Mouse (Mus musculus): ENCODE measurements around the gene Tgfb3. TPM values are rescaled to one million over a fixed set of nuclear protein-coding genes. Genes with fewer than 3 reads are reported as not detected.

The Tgfb3 gene
- total and polyA plus RNA-seq, 3 experiments, result 0.15 to 0.75 (median 0.44) TPM

GRCm38 (mm10) chr12:86077736-86078135 lies 1.1 kb downstream of the Tgfb3 start:
- H3K27me3 ChIP-seq (ENCODE audit: insufficient read depth, low read length), result peaks cover 58% of the 10 kb centered on the region
- DNase-seq (ENCODE audit: low spot score), result no peak
- H3K4me1 ChIP-seq (ENCODE audit: insufficient read depth, low read depth, low read length), result peaks cover 28% of the 10 kb centered on the region
- H3K36me3 ChIP-seq (replicated peaks), result no peaks in the 10 kb centered on the region
- H3K9me3 ChIP-seq (replicated peaks), result no peaks in the 10 kb centered on the region
- TF ChIP-seq CTCF (IDR thresholded peaks at IDR 0.05; ENCODE audit: low read depth, low read length), result no peak
- no peak for TF ChIP-seq GATA2 (IDR thresholded peaks at IDR 0.05; ENCODE audit: borderline replicate concordance, low read depth, low read length)
- no peak for TF ChIP-seq GATA1 (IDR thresholded peaks at IDR 0.05; ENCODE audit: borderline replicate concordance, low read length)
- TF ChIP-seq TAL1 (conservative IDR thresholded peaks at IDR 0.05; ENCODE audit: low read depth, low read length), result no peak
- TF ChIP-seq POLR2AphosphoS5 (IDR thresholded peaks at IDR 0.05; ENCODE audit: insufficient replicate concordance, low read depth, low read length), result no peak
- no peak overlapping the region; the same call in 1 of the 2 replicates for H3K4me3 ChIP-seq (ENCODE audit: low read depth, low read length)
- ATAC-seq (ENCODE audit: extremely low read depth, insufficient number of reproducible peaks, low FRiP score, poor library complexity, severe bottlenecking), result no peak

DNA sequence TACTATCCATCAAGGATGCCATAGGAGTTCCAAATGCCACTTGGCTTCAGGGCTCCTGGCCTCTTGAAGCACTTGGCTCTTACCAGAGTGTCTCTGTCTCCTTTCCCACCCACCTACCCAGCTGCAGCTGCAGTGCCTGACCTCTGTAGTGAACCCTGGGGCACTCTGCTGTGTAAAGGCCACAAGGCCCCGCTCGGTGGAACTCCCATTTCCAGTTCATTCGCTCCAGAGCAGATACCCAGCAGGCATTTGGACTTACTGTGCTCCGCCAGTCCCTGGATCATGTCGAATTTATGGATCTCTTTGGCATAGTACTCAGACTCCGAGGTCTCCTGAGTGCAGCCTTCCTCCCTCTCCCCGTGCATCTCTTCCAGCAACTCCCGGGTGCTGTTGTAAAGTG lies 1.5 kb downstream of the Tgfb3 start:
- Histone ChIP-seq H3K27me3 (ENCODE audit: insufficient read depth, low read length) (peaks cover 54% of the 10 kb centered on the region), H3K9me3 (replicated peaks) (no peaks in the 10 kb centered on the region)

GRCm38 (mm10) chr12:86076321-86076901 lies 2.4 kb downstream of the Tgfb3 start:
- no peak for ATAC-seq (ENCODE audit: extremely low read depth, insufficient number of reproducible peaks, low FRiP score, poor library complexity, severe bottlenecking)
- H3K27me3 ChIP-seq (ENCODE audit: insufficient read depth, low read length), result peaks cover 46% of the 10 kb centered on the region
- TF ChIP-seq POLR2AphosphoS5 (IDR thresholded peaks at IDR 0.05; ENCODE audit: insufficient replicate concordance, low read depth, low read length) (no peak), CTCF (IDR thresholded peaks at IDR 0.05; ENCODE audit: low read depth, low read length) (no peak), GATA1 (IDR thresholded peaks at IDR 0.05; ENCODE audit: borderline replicate concordance, low read length) (no peak), TAL1 (conservative IDR thresholded peaks at IDR 0.05; ENCODE audit: low read depth, low read length) (no peak)

More for the DNA sequence above, 1.5 kb downstream of the Tgfb3 start:
- no peaks in the 10 kb centered on the region for H3K36me3 ChIP-seq (replicated peaks)
- H3K4me3 ChIP-seq (ENCODE audit: low read depth, low read length), result no peak overlapping the region
- H3K4me1 ChIP-seq (ENCODE audit: insufficient read depth, low read depth, low read length), result peaks cover 24% of the 10 kb centered on the region
- TF ChIP-seq POLR2AphosphoS5 (IDR thresholded peaks at IDR 0.05; ENCODE audit: insufficient replicate concordance, low read depth, low read length), result no peak
- TF ChIP-seq TAL1 (conservative IDR thresholded peaks at IDR 0.05; ENCODE audit: low read depth, low read length), result no peak
- ATAC-seq (ENCODE audit: extremely low read depth, insufficient number of reproducible peaks, low FRiP score, poor library complexity, severe bottlenecking) (no peak), DNase-seq (ENCODE audit: low spot score) (no peak)

DNA sequence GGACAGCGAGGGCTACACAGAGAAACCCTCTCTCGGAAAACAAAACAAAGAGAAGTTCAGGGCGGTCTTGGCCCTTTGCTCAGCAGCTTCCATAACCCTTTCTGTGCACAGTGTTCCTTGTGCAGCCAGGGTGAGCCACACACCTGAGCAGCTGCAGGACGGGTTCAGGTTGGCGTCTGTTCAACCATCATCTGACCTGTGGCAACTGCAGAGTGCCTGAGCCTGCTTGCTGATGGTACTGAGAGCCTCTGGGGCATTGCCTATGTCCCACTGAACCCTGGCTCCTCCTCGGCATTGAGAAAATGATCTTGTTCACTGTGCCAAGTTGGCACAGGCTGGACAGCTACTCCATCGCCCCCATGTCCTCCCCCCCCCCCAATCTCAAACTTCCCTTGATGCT lies 3.5 kb downstream of the Tgfb3 start:
- no peak overlapping the region for H3K4me3 ChIP-seq (ENCODE audit: low read depth, low read length)
- DNase-seq (ENCODE audit: low spot score), result no peak
- no peaks in the 10 kb centered on the region for H3K9me3 ChIP-seq (replicated peaks)
- H3K27me3 ChIP-seq (ENCODE audit: insufficient read depth, low read length), result peaks cover 38% of the 10 kb centered on the region
- ATAC-seq (ENCODE audit: extremely low read depth, insufficient number of reproducible peaks, low FRiP score, poor library complexity, severe bottlenecking), result no peak
- H3K36me3 ChIP-seq (replicated peaks), result no peaks in the 10 kb centered on the region
- H3K4me1 ChIP-seq (ENCODE audit: insufficient read depth, low read depth, low read length), result peaks cover 21% of the 10 kb centered on the region
- no peak for TF ChIP-seq GATA1 (IDR thresholded peaks at IDR 0.05; ENCODE audit: borderline replicate concordance, low read length)

More at GRCm38 (mm10) chr12:86076321-86076901, 2.4 kb downstream of the Tgfb3 start:
- peaks cover 21% of the 10 kb centered on the region for H3K4me1 ChIP-seq (ENCODE audit: insufficient read depth, low read depth, low read length)
- H3K9me3 ChIP-seq (replicated peaks), result no peaks in the 10 kb centered on the region
- H3K36me3 ChIP-seq (replicated peaks), result no peaks in the 10 kb centered on the region
- no peak overlapping the region for H3K4me3 ChIP-seq (ENCODE audit: low read depth, low read length)
- no peak for DNase-seq (ENCODE audit: low spot score)

- peaks cover 35% of the 10 kb centered on the region for H3K27me3 ChIP-seq (ENCODE audit: insufficient read depth, low read length)
These were observed 4.2 kb downstream of the Tgfb3 start for GRCm38 (mm10) chr12:86074681-86075080.

GRCm38 (mm10) chr12:86071432-86071831 lies 7.4 kb downstream of the Tgfb3 start:
- Histone ChIP-seq H3K9me3 (replicated peaks) (no peaks in the 10 kb centered on the region), H3K4me3 (ENCODE audit: low read depth, low read length) (no peak overlapping the region), H3K4me1 (ENCODE audit: insufficient read depth, low read depth, low read length) (no peaks in the 10 kb centered on the region), H3K27me3 (ENCODE audit: insufficient read depth, low read length) (peaks cover 17% of the 10 kb centered on the region), H3K36me3 (replicated peaks) (no peaks in the 10 kb centered on the region)
- TF ChIP-seq POLR2AphosphoS5 (IDR thresholded peaks at IDR 0.05; ENCODE audit: insufficient replicate concordance, low read depth, low read length) (no peak), CTCF (IDR thresholded peaks at IDR 0.05; ENCODE audit: low read depth, low read length) (no peak), TAL1 (conservative IDR thresholded peaks at IDR 0.05; ENCODE audit: low read depth, low read length) (no peak), GATA2 (IDR thresholded peaks at IDR 0.05; ENCODE audit: borderline replicate concordance, low read depth, low read length) (no peak), GATA1 (IDR thresholded peaks at IDR 0.05; ENCODE audit: borderline replicate concordance, low read length) (no peak)
- ATAC-seq (ENCODE audit: extremely low read depth, insufficient number of reproducible peaks, low FRiP score, poor library complexity, severe bottlenecking) (no peak), DNase-seq (ENCODE audit: low spot score) (no peak)

More at GRCm38 (mm10) chr12:86074681-86075080, 4.2 kb downstream of the Tgfb3 start:
- TF ChIP-seq TAL1 (conservative IDR thresholded peaks at IDR 0.05; ENCODE audit: low read depth, low read length), result no peak
- H3K4me1 ChIP-seq (ENCODE audit: insufficient read depth, low read depth, low read length), result peaks cover 21% of the 10 kb centered on the region
- no peak for ATAC-seq (ENCODE audit: extremely low read depth, insufficient number of reproducible peaks, low FRiP score, poor library complexity, severe bottlenecking)
- H3K9me3 ChIP-seq (replicated peaks), result no peaks in the 10 kb centered on the region
- no peaks in the 10 kb centered on the region for H3K36me3 ChIP-seq (replicated peaks)
- DNase-seq (ENCODE audit: low spot score), result no peak
- no peak overlapping the region for H3K4me3 ChIP-seq (ENCODE audit: low read depth, low read length)

GRCm38 (mm10) chr12:86064796-86065195 lies 14.0 kb downstream of the Tgfb3 start:
- Histone ChIP-seq H3K9me3 (replicated peaks) (no peaks in the 10 kb centered on the region), H3K4me3 (ENCODE audit: low read depth, low read length) (no peak overlapping the region), H3K36me3 (replicated peaks) (no peaks in the 10 kb centered on the region), H3K4me1 (ENCODE audit: insufficient read depth, low read depth, low read length) (peaks cover 3% of the 10 kb centered on the region; the same call in 1 of the 2 replicates), H3K27me3 (ENCODE audit: insufficient read depth, low read length) (peaks cover 7% of the 10 kb centered on the region; the same call in 1 of the 2 replicates)
- ATAC-seq (ENCODE audit: extremely low read depth, insufficient number of reproducible peaks, low FRiP score, poor library complexity, severe bottlenecking) (no peak), DNase-seq (ENCODE audit: low spot score) (no peak)
- TF ChIP-seq GATA2 (IDR thresholded peaks at IDR 0.05; ENCODE audit: borderline replicate concordance, low read depth, low read length) (no peak), POLR2AphosphoS5 (IDR thresholded peaks at IDR 0.05; ENCODE audit: insufficient replicate concordance, low read depth, low read length) (no peak), GATA1 (IDR thresholded peaks at IDR 0.05; ENCODE audit: borderline replicate concordance, low read length) (no peak), CTCF (IDR thresholded peaks at IDR 0.05; ENCODE audit: low read depth, low read length) (no peak), TAL1 (conservative IDR thresholded peaks at IDR 0.05; ENCODE audit: low read depth, low read length) (no peak)

Data from G1E (cell line).